Mouse (Mus musculus): ENCODE measurements around the gene Derl2. TPM values are rescaled to one million over a fixed set of nuclear protein-coding genes. Genes with fewer than 3 reads are reported as not detected.

Derl2 gene
- total RNA-seq, 2 experiments from 2014 or later, result 14.2 TPM

DNA sequence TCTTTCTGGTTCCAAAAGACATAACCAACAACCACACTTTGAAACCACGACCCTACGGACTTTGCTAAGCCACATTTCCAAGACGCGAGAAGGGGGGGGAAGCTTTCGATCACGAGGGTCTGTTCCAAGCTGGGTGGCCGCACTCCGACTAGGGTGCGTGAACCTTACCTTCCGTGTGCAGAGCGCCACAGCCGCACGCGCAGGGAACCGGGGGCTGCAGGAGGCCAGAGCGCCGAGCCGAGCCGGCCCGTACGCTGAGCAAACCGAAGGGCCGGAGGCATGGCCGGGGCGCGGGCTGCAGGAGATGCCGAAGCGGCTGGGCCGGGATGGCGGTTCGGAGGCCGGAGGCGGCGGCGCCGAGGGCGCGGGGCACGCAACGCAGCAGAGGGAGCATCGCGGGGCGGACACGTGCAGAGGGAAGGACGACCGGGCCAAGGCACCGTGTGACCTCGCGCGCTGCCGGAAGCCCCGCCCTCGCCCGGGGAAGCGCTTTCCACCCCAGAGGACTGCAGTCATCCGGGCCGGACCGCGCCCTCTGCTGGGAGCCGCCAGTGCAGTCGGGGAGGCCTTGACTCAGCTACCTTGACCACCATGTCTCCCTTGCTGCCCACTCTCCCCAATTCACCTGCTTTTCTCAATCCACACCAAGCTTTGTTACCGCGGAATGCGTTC lies 36.9 kb downstream of the Derl2 start, which contains the start of gene C1qbp:
Gene C1qbp, minus strand, starts transcription at position 470 of the 672 bp plus-strand sequence.
- peak; percentile 94 for DNase-seq (ENCODE audit: low spot score)

DNA sequence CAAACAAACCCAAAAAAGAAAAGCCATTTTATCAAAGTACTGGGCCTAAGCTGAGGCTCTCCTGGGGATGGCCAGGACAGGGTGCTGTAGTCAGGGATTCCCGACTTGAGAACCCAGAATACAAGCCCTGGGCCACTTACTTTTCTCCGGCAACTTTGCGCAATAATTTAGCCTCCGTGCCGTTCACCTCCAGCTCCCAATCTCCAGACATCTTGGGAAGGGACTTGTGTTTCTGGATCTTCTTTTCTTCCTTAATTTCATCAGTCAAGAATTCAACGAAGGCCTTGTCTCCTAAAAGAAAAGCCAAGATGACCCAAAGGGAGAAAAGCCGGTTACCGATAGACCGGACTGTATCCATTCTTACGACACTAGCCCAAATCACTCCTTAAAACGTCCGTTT lies 37.6 kb downstream of the Derl2 start:
- DNase-seq (ENCODE audit: low spot score), result no peak

DNA sequence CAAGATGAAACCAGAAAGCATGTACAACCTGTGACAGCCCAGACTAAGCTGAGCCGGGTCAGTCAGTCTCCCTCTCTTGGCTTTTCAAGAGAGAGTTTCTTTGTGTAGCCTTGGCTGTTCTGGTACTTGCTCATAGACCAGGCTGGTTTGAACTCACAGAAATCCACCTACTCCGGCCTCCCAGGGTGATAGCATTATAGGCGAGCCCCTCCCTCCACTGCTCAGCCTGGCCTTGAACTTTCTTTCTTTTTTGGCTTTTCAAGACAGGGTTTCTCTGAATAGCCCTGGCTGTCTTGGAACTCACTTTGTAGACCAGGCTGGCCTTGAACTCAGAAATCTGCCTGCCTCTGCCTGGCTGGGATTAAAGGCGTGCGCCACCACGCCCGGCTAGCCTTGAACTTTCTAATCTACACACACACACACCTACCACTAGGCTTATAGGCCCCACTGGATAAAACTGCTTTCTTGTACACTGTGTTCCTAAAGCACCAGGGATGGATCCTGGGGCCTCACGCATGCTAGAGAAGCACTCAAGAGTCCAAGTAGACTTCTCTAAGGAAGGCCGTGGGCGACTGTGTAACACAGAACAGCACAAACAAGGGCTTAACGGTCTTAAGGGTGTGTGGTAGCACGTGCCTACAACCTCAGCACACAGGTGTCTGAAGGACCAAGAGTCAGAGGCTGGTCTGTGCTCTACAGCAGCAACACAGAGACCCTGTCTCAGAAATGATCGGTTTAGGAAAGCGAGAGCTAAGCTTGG lies 38.7 kb downstream of the Derl2 start:
- no peak for DNase-seq (ENCODE audit: low spot score)

DNA sequence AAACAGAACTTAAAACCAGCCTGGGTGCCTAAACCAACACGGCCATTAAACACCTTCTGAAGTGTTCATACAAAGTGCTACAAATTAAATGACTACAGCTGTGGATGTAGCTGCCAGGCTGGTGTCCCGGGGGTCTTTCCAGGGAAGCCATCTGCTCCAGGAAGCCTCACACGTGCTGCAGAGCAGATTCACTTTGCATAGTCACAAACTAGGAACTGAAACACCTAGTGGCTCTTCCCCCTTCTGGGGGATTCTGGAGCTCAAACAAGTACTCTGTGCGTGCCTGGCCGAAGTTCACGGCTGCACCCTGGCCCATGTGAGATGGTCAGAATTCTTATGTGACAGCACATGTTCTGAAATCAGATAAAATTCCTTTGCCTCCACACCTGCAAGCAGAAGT lies 39.4 kb downstream of the Derl2 start:
- no peak for DNase-seq (ENCODE audit: low spot score)

DNA sequence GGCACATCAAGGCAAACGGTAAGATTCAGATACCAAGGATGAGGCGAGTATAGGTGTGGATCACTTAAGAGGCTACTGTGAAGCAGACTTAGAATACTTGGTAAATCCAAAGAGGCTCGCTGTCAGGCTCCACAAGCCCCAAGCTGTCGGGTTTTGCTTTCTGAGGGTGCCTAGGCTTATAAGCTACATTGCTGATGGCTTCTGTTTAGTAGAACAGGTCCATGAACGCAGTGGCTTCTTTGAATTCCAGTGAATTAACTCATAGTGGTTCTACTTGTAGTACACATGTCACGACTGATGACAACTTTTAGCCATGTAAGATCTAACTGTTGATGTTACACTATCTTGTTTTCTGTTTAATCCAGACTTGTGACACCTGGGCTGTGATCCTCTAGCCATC lies 42.3 kb downstream of the Derl2 start:
- no peak for DNase-seq (ENCODE audit: low spot score)

DNA sequence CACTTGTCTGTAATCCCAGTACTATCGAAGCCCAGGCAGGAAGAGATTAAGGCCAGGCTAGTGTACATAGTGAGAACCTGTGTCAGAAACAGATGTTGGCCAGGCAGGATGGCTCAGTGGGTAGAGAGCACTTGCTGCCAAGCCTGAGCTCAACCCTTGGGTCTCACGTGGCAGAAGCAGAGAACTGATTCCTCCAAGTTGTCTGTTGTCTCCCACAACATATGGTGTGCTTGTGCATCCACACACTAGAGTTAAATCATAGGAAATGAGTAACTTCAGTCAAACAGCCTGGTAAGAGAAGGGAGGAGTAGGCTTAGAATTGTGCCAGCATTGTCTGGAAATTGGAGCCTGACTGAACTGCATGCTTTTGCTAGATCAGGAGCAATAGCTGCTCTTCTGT lies 44.4 kb downstream of the Derl2 start:
- DNase-seq (ENCODE audit: low spot score), result no peak

DNA sequence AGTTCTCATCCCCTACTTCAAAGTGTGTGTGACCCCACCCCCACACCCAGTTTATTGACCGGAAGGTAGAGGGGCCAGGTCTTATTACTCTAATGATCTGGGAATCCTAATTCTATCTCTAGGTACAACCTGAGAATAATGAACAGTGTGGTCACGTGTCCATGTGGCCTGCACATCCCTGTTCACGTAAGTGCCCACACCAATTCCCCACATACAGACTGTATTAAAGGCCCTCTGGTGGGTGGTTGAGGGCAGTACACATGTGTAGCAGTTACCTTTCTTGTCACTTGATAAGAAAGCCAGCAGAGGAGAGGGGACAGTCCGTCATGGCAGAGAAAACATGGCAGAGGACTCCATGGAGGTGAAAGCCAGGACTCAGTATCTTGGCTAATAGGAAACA lies 45.7 kb downstream of the Derl2 start:
- DNase-seq (ENCODE audit: low spot score), result no peak

DNA sequence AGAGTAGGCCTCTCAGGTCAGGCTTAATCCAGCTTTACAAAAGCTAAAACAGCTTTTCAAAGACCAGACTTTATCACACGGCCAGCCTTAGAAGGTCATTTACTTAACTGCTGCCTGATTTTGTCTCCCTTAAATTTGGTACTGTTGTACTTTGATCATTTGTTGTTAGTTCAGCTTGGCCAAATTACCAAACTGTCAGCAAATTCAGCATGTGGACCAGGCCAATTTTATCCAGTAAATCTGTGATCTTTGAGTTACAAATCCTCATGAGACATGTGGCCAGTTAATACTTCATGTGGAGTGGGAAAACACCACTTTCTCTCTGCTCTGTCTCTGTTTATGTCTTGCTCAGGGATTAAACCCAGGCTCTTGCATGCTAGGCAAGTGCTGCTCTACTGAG lies 47.1 kb downstream of the Derl2 start:
- DNase-seq (ENCODE audit: low spot score), result no peak

DNA sequence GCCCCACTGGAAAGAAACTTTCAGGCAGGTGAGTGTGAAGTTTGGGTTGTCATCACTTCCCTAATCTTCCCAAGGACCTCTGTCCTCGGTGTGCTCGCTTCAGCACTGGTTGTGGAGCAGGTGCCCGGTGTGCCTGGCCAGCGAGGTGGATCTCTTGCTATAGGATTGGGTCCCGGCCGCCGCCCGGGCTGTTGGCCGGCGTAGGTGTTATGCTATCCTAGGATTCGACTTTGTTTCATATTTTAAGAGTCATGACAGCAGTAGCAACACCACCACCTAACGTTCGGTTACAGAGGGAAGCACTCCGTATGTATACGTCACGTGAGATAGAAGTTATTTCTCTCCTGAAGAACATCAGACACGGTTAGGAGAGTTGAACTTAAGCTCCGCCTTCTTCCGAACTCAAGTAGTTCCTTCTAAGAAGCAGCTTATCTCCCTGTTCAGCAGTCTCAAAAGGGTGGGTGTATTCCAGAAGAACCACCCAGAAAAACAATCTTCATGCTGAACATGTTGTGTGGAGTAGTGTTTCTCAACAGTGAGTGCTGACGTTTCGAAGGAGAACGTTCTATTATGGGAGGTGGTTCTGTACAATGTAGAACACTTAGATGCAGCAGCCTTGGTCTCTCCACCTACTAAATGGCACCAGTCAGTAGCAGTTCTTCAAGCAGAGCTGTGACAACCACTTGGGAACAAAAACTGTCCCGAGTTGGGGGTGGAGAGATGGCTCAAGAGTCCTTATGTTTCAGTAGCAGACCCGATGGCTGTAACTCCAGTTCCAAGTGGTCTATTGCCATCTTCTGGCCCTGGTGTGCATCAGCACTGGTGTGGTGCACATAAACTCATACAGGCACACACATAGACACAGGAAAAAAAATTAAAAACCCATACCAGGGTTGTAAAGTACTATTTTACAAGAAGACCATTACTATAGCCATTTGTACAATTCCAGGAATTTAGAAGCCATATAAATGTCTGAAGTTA lies 48.8 kb downstream of the Derl2 start:
- DNase-seq (ENCODE audit: low spot score), result no peak

DNA sequence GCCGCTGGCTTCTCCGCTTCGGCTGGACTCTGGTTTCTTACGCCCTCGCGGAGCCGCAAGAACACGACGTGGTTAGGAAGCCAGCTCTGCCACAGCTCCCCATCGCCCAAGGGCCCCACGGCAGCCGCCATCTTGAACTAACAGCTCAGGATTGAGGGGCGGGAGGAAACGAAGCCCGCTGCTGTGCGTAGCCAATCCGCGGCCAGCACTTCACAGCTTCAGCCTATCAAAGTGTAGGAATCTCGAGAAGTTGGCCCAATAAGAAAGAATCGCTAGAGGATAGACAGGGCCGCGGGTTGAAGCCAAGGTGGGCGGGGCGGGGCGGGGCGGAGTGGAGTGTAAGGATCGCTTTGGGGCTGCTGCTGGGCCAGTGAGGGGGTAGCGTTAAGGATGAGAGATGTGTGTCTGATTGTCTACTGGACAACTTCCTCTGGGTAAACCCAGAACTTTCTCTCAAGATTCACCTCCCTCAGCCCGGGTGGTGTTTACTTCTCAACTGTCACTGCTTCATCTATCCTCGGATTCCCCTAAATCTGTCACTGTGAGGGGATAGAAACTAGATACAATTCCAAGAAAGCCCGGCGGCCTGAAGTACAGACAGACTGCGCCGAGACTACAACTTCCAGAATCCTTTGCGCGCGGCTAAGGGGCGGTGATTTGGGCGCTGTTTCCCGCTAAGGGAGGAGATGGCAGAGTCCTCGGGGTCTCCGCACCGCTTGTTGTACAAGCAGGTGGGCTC lies 49.7 kb downstream of the Derl2 start, which contains the start of the genes Nup88 and Rpain:
Gene Nup88, minus strand, starts transcription at position 153 of the 739 bp plus-strand sequence.
Gene Rpain, plus strand, starts transcription at position 393 of the 739 bp plus-strand sequence.
- peak; percentile 94 for DNase-seq (ENCODE audit: low spot score)

DNA sequence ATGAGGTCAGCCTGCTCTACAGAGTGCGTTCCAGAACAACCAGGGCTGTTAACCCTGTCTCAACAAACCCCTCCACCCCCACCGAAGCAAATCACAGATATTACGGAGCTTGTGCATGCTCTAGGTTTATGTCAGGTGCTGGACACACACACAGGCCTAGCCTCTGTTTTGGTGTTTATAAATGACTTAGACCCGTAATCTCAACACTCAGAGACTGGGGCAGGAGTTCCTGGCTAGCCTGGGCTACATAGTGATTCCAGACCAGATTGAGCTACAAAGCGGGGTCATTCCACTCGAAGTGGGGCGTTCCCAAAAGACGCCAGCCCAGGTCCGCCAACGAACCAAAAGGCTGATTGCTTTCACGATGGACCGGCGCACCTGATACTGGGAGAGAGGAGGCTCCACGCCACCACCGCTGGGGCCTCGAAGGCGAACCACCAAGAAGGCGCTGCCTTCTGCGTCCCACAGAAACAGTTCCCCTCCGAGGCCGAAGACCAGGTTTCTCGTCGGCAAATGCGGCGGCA lies 50.3 kb downstream of the Derl2 start:
- DNase-seq (ENCODE audit: low spot score), result no peak

DNA sequence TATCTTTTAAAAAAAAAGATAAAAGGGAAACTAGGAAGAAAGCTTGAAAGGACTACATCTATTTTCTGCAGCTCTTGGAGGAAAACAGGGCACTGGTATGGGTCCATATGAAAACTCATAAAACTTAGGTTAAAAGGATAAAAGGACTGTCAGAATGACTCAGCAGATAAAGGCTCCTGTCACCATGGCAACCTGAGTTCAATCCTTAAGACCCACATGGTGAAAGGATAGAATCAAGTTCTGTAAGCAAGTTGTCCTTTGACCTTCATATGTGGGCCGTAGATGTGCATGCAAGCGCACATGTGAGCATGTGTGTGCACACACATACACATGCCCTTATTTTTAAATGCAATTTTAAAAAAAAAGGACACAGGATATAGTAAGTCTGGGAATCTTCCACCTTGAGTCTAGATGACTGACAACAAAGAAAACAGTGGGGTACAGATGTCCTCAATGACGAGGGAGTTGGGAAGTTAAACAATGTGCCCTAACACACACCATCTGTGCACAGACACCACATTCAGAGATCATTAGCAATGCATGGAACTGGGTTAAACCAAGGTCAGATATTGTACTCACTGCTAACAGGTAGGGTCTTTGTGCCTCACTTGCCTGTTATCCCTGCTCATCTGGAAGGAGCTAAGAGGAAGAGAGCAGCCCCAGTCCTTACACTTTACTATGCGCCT lies 55.3 kb downstream of the Derl2 start:
- DNase-seq (ENCODE audit: low spot score), result no peak

DNA sequence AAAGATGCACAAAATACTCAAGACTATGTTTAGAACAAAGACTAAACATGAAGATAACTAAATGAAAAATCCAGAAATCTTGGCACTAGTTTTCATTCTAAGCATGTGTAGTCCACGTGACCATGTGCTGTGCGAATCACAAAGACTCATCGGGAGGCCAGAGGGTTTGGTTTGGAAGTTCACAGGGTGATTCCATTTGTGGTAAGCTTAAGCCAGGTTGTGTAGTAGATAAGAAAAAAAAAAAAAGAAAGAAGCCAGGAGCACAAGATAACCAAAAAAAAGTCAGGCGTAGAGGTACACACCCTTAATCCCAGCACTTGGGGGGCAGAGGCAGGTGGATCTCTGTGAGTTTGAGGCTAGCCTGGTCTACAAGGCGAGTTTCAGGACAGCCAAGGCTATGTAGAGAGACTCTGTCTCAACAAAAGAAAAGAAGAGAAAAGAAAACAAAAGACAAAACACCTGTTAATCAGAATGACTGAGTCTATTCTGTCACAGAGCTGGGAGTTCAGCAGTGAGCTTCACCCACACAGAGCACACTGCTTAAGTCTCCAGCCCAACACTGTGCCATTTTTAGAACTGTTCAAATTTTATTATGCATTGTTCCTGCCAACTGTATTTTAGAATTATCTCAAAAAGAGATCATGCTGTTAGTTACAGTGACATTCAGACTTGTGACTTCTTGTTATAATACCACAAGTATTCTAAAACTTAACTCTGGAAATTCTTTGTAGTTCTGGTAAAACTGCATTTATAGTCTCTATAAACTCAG lies 58.7 kb downstream of the Derl2 start:
- no peak for DNase-seq (ENCODE audit: low spot score)

Other genes with a start within 250 kb of the Derl2 start
- not detected for gene Scimp, start 207.3 kb downstream of the Derl2 start, total RNA-seq (2021)
- gene Rabep1, start 175.1 kb downstream of the Derl2 start, total RNA-seq (2021), result 10 to 100 TPM; 36.6 to 39.7 TPM
- 10 to 100 TPM; 31.7 to 33.8 TPM for gene Nup88, start 49.9 kb downstream of the Derl2 start, total RNA-seq (2021)
- gene Rpain, start 49.6 kb downstream of the Derl2 start, total RNA-seq (2021), result 10 to 100 TPM; 13.6 TPM
- gene C1qbp, start 36.8 kb downstream of the Derl2 start, total RNA-seq (2021), result 100 to 1,000 TPM; 120 TPM
- gene Dhx33, start 15.4 kb downstream of the Derl2 start, total RNA-seq (2021), result 1 to 10 TPM; 6.1 to 7.6 TPM
- 1 to 10 TPM; 5.0 to 6.7 TPM for gene Mis12, start 230 bp downstream of the Derl2 start, total RNA-seq (2021)
- under 1 TPM in 1 of 2 experiments, not detected in 1; 0.16 TPM for gene 6330403K07Rik, start 13.7 kb upstream of the Derl2 start, total RNA-seq (2021)
- under 1 TPM; 0.12 to 0.23 TPM for gene Nlrp1a, start 124.9 kb upstream of the Derl2 start, total RNA-seq (2021)
- gene Nlrp1b, start 210.9 kb upstream of the Derl2 start, total RNA-seq (2021), result under 1 TPM; 0.07 to 0.09 TPM

Data from gastrocnemius, adult 18-20 months (tissue).